Mouse (Mus musculus): ENCODE data around the gene Slc35f1.

- TF ChIP-seq CTCF (IDR thresholded peaks at IDR 0.05; ENCODE audit: low read depth, low read length), result no peak
- TF ChIP-seq POLR2A (IDR thresholded peaks at IDR 0.05; ENCODE audit: extremely low read depth, insufficient read depth, low read length), result no peak
These were observed 306.6 kb downstream of the Slc35f1 start for GRCm38 (mm10) chr10:52996886-52997285.

Data from liver, adult 2 months (tissue).